Mouse (Mus musculus): ENCODE results near the gene Tmem80.

Gene Tmem80

GRCm38 (mm10) chr7:141326546-141327446 is 743 bp upstream of the Tmem80 start:
- DNase-seq (ENCODE audit: low read depth) = no peak

- no peak for DNase-seq (ENCODE audit: low read depth)
Observed at GRCm38 (mm10) chr7:141328373-141328990, 943 bp downstream of the Tmem80 start.

DNA sequence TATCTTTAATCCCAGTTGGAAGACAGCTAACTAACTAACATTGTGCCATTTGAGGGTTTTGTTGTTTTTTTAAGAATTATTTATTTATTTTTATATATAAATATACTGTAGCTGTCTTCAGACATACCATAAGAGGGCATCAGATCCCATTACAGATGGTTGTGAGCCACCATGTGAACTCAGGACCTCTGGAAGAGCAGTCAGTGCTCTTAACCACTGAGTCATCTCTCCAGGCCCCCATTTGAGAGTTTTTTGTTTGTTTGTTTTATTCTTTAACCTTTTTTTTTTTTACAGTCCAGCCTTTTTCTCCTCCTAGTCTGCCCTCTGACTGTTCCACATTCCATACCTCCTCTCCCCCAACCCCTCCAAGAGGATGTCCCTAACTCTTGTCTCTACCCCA is 3.2 kb downstream of the Tmem80 start:
- no peak for DNase-seq (ENCODE audit: low read depth)

DNA sequence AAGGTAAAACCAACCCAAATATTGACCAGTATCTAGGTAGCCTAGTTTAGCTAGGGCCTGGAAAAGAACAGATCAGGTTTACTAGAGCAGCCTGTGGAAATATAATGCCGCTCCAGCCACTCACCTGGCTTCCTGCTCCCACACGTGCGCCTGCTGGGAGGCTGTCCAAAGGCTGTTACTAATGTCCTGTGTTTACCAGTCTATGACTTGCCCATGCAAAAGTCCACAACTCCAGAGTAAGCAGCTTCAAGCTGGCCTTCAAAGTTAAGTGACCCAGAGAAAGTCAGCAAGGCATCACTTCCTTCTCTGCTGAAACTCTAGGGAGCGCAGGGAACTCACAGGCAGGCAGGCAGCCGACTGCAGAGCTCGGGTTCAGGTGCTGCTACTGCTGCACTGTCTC is 4.5 kb downstream of the Tmem80 start:
- no peak for DNase-seq (ENCODE audit: low read depth)

- DNase-seq (ENCODE audit: low read depth) = no peak
Observed at GRCm38 (mm10) chr7:141335044-141335579, 7.6 kb downstream of the Tmem80 start.

DNA sequence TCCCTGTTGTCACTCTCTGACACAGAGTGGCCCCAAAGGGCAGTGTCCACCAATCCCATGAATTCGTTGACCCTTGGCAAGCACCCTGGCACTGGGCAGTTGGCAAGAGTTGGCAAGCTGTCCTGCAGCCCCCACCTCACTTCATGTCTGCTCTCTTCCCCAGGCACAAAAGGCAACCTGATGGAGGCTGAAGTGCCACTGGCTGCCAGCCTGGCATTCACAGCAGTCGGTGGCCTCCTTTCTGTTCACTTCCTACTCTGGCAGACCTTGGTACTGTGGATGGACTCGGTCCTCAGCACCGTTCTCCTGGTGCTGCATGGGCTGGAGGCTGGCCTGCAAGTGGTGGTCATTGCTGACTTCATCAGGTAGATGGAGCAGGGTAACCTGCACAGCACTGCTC is 8.1 kb downstream of the Tmem80 start:
- DNase-seq (ENCODE audit: low read depth) = no peak

DNA sequence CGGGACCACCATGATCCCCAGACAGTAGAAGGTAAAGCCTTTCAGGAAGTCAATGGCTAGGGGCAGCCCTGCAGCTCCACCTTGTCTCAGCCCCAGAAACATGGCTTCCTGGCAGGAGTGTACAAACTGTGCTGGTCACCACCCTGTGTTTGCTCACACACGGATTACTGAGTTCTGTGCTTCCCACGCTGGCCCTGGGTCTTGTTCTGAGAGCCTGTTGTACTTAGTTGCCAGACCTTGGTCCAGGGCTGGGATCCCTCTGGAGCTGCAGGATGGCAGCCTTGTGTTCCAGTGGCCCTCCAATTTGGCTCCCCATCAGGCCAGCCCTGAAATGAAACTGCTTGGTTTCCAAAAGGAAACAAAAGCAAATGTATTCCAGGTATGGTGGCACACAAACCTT is 8.8 kb downstream of the Tmem80 start:
- DNase-seq (ENCODE audit: low read depth) = no peak

DNA sequence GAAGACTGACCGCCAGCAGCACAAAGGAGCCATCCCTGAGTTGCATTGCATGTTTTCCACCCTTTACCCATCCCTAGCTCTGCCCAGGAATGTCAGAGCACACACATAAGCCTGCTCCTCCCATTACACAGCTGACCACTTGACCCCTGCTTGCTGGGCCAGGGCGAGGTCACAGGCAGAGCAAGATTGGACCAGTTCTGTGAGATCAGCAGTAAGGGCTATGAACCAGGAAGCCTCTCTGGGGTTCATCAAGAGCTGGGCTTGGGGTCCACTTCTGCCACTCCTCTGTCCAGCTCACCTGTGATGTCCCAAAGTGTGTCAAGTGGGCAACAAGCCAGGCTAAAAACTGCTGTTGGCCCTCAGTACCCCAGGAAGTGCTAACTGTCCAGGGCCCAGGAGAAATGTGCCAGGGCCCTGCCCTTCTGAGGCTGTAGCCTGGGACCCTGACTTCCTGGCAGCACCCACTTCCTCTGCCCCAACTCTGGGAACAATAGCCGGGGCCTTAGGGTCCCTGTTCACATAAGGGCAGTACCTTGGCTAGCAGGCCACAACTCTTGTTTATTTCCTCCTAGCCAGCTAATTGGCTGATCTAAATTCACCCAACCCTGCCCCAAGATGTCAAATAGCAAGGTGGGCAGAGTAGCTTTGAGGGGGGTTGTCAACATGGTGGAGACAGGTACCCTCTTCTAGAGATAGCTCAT is 10.3 kb downstream of the Tmem80 start:
- no peak for DNase-seq (ENCODE audit: low read depth)

- DNase-seq (ENCODE audit: low read depth) = no peak
Observed at GRCm38 (mm10) chr7:141338576-141339131, 11.1 kb downstream of the Tmem80 start, which contains the start of gene Eps8l2. Gene Eps8l2, plus strand, starts transcription at chr7:141338880.

GRCm38 (mm10) chr7:141339215-141339920 is 11.8 kb downstream of the Tmem80 start:
- no peak for DNase-seq (ENCODE audit: low read depth)

- DNase-seq (ENCODE audit: low read depth) = no peak
Observed at GRCm38 (mm10) chr7:141340023-141340422, 12.5 kb downstream of the Tmem80 start.

GRCm38 (mm10) chr7:141340476-141340875 is 12.9 kb downstream of the Tmem80 start:
- no peak for DNase-seq (ENCODE audit: low read depth)

DNA sequence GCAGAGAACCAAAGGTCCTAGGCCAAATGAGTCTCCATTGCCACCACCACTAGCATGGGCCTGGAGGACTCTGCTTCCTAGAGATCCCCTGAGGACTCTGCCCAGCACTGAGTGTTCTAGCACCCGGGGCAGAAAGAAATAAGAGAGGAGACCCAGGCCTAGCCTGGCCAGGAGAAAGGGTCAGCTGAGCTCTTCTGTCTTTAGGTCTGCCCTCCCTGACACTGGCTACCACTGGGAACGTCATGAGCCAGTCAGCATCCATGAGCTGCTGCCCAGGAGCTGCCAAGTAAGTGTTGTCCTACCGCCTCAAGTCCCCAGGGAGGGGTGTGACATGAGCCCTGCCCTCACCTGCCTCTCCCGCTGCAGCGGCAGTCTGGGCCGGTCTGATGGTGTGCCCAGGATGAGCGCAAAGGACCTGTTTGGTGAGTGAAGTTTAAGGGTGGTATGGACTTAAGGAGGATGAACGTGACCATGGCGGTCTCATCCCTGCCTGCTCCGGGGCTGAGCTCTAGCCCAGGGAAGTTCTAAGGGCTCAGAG is 14.2 kb downstream of the Tmem80 start:
- DNase-seq (ENCODE audit: low read depth) = no peak

DNA sequence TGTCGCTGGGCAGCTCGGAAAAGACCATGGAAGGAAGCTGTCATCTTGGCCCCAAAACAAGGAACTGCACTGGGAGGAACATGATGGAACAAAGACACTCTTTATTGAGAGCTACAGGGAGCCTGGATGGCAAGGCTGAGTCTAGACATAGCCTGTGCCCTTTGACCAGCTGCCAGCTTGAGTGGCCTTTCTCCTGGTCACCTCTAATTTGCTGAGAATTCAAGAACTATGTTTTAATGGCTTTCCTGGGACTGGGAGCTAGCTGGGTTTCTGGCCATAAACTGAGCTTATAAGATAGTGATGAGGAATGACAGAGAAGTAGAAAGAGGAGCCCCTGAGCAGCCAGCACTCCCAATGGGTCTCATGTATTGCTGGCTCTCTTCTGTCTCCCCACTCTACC is 15.7 kb downstream of the Tmem80 start:
- no peak for DNase-seq (ENCODE audit: low read depth)

- no peak for DNase-seq (ENCODE audit: low read depth)
Observed at GRCm38 (mm10) chr7:141343696-141344095, 16.2 kb downstream of the Tmem80 start.

DNA sequence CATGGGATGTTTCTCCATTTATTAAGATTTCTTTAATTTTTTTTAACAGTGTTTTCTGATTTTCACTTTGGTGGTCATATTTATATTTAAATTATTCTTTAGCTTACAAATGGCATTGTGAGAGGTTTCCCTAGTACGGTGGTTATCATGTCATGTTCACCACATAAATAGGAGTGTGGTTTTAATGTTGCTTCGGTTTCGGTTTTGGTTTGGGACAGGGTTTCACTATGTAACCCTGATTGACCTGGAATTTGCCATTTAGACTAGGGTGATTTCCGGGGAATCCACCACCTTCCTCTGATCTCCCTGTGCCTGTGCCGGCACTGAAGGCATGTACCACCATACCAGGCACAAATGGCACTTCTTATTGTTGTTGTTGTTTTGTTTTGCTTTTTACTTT is 17.2 kb downstream of the Tmem80 start:
- DNase-seq (ENCODE audit: low read depth) = no peak

DNA sequence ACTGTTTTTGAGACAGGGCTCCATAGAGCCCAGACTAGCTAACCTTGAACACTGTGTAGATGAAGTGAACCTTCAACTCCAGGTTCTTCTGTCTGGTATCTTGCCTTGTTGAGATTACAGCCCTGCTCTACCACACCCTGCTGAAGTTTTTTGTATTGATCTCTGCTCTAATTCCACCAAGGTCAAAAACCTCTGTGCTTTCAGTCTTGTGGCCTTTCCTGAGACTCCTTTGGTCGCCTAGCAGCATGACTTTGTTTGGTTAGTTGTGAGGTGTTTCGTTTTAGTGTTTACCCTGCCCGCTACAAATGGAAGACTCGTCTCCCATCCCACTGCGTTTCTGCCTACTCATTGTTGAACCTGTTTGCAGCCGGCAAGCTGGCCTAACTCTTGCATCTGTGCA is 23.5 kb downstream of the Tmem80 start:
- DNase-seq (ENCODE audit: low read depth) = no peak

GRCm38 (mm10) chr7:141355051-141355450 is 27.5 kb downstream of the Tmem80 start:
- no peak for DNase-seq (ENCODE audit: low read depth)

GRCm38 (mm10) chr7:141355626-141356326 is 28.2 kb downstream of the Tmem80 start:
- DNase-seq (ENCODE audit: low read depth) = no peak

DNA sequence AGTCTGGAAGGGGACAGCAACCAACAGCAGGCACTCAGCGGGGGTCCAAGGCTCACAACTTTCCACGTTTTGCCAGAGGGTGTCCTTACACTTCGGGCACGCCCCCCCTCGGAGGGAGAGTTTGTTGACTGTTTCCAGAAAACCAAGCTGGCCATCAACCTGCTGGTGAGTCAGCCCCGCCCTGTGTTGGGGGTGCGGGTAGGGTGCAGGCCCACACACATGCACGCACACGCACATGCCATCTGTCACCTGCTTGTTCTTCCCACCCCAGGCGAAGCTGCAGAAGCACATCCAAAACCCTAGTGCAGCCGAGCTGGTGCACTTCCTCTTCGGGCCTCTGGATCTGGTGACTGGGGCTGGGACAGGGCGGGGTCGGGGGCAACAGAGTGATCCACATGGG is 29.4 kb downstream of the Tmem80 start:
- no peak for DNase-seq (ENCODE audit: low read depth)

DNA sequence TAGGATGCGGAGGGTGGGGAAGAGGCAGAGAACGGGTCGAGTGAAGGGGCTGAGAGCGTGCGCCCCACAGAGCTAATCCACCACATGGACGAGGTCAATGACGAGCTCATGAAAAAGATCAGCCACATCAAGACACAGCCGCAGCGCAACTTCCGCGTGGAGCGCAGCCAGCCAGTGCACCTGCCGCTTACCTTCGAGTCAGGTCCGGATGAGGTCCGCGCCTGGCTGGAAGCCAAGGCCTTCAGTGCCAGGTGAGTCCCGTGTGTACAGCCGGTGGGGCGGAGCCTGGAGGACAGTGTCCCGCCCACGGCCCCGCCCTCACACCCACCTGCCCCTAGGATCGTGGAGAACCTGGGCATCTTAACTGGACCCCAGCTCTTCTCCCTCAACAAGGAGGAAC is 34.0 kb downstream of the Tmem80 start:
- DNase-seq (ENCODE audit: low read depth) = no peak
